Mouse (Mus musculus): ENCODE data around the gene Ppp1r12a. TPM values are rescaled to one million over a fixed set of nuclear protein-coding genes. Genes with fewer than 3 reads are reported as not detected.
A peak's percentile ranks its signal among the peaks of the same experiment; 100 is the strongest.

The Ppp1r12a gene
- polyA plus RNA-seq, 1 experiment from 2014 or later = 64.9 TPM

DNA sequence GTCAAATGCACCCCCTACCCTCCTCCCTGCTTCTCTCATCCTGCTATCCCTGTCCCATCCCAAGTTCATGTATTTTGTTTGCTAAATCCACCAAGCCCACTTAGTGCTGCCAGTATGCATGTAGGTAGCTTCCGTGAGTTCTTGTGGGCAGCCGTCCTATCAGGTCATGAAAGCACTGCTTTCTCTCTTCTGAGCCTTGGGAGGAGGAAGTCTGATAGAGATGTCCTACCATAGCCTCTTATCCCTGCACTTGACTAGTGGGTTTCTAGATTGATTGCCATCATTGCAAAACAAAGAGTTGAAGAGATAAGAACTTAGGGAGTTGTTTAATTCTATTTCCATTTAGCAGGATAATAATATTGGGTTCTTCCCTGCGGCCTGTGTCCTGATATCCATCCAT lies 9.6 kb downstream of the Ppp1r12a start:
- Histone ChIP-seq H3K27me3 (replicated peaks; ENCODE audit: control insufficient read depth, insufficient read depth, low read length) (no peaks in the 10 kb centered on the region), H3K27ac (ENCODE audit: low read depth, low read length) (no peak overlapping the region), H3K9ac (ENCODE audit: low read length) (no peak overlapping the region), H3K4me1 (ENCODE audit: control insufficient read depth, insufficient read depth, low read length) (no peaks in the 10 kb centered on the region), H3K36me3 (ENCODE audit: control insufficient read depth, insufficient read depth, low read length) (no peaks in the 10 kb centered on the region), H3K4me2 (ENCODE audit: low read length) (no peak overlapping the region), H3K9me3 (replicated peaks; ENCODE audit: control insufficient read depth, low read length) (no peaks in the 10 kb centered on the region), H3K4me3 (ENCODE audit: low read depth, low read length) (no peak overlapping the region)
- no peak for DNase-seq (ENCODE audit: low spot score)
- WGBS = 97% methylated on average over 3 of the region's 3 CpGs
- no peak for ATAC-seq

DNA sequence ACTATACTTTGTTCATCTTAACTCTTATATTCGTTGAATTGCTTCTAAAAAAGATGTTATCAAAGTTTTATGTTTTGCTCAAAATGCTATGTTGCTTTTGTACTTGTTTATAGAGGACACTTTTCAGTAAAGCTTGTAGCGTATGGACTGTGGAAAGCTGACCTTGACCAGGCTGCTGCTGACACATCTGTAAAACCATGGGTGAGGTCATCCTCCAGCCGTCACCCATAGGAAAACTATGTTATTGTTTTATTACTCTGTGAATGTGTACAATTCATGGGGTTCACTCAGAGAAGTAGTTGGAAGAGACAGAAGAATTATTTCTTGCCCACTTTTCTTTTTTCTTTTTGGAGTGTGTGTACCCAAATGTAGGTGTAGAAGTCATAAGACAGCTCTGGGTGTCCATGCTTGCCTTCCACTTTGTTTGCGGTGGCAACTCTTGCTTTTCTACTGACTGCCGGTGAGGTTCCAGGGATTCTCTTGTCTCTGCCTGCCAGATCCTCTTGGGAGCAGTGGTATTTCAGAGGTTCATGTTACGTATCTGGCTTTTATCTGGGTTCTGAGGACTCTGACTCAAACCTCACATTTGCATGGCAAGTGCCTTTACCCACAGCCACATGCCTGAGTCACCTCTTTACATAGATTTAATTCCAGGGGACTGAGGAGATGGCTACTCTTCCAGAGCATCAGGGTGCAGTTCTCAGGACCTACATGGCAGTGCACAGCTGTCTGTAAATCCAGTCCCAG lies 11.0 kb downstream of the Ppp1r12a start:
- Histone ChIP-seq H3K4me2 (ENCODE audit: low read length) (no peak overlapping the region), H3K9me3 (replicated peaks; ENCODE audit: control insufficient read depth, low read length) (no peaks in the 10 kb centered on the region), H3K4me3 (ENCODE audit: low read depth, low read length) (no peak overlapping the region), H3K36me3 (ENCODE audit: control insufficient read depth, insufficient read depth, low read length) (no peaks in the 10 kb centered on the region), H3K9ac (ENCODE audit: low read length) (no peak overlapping the region), H3K27me3 (replicated peaks; ENCODE audit: control insufficient read depth, insufficient read depth, low read length) (no peaks in the 10 kb centered on the region), H3K27ac (ENCODE audit: low read depth, low read length) (no peak overlapping the region), H3K4me1 (ENCODE audit: control insufficient read depth, insufficient read depth, low read length) (no peaks in the 10 kb centered on the region)
- 88% methylated on average over 6 of the region's 6 CpGs for WGBS
- ATAC-seq (no peak), DNase-seq (ENCODE audit: low spot score) (no peak)

DNA sequence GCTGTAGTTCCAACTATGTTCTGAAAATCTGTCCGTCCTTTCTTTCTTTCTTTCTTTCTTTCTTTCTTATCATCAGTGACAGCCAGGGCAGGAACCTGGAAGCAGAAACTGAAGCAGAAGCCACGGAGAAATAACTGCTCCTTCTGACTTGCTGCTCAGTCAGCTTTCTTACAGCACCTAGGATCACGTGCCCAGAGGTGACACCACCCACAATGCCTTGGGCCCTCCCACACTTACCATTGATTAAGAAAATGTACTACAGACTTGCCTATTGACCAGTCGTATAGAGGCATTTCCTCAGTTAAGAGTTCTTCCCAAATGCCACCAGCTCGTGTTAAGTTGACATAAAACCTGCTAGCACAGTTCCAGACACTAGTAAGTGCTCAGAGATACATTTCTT lies 12.1 kb downstream of the Ppp1r12a start:
- ATAC-seq = no peak
- no peaks in the 10 kb centered on the region for H3K27me3 ChIP-seq (replicated peaks; ENCODE audit: control insufficient read depth, insufficient read depth, low read length)
- no peak overlapping the region for H3K4me3 ChIP-seq (ENCODE audit: low read depth, low read length)
- no peaks in the 10 kb centered on the region for H3K9me3 ChIP-seq (replicated peaks; ENCODE audit: control insufficient read depth, low read length)
- no peak overlapping the region for H3K9ac ChIP-seq (ENCODE audit: low read length)
- WGBS = 82% methylated on average over 5 of the region's 5 CpGs
- no peaks in the 10 kb centered on the region for H3K36me3 ChIP-seq (ENCODE audit: control insufficient read depth, insufficient read depth, low read length)
- no peak overlapping the region for H3K4me2 ChIP-seq (ENCODE audit: low read length)
- H3K27ac ChIP-seq (ENCODE audit: low read depth, low read length) = no peak overlapping the region
- no peak for DNase-seq (ENCODE audit: low spot score)
- H3K4me1 ChIP-seq (ENCODE audit: control insufficient read depth, insufficient read depth, low read length) = no peaks in the 10 kb centered on the region

- H3K27me3 ChIP-seq (replicated peaks; ENCODE audit: control insufficient read depth, insufficient read depth, low read length) = no peaks in the 10 kb centered on the region
- no peaks in the 10 kb centered on the region for H3K4me1 ChIP-seq (ENCODE audit: control insufficient read depth, insufficient read depth, low read length)
- no peaks in the 10 kb centered on the region for H3K36me3 ChIP-seq (ENCODE audit: control insufficient read depth, insufficient read depth, low read length)
- 84% methylated on average over 2 of the region's 2 CpGs for WGBS
- no peak for ATAC-seq
- H3K27ac ChIP-seq (ENCODE audit: low read depth, low read length) = no peak overlapping the region
- no peak overlapping the region for H3K4me2 ChIP-seq (ENCODE audit: low read length)
- no peak overlapping the region for H3K4me3 ChIP-seq (ENCODE audit: low read depth, low read length)
- H3K9me3 ChIP-seq (replicated peaks; ENCODE audit: control insufficient read depth, low read length) = no peaks in the 10 kb centered on the region
- DNase-seq (ENCODE audit: low spot score) = no peak
- no peak overlapping the region for H3K9ac ChIP-seq (ENCODE audit: low read length)
Measured at GRCm38 (mm10) chr10:108175885-108176284, 13.9 kb downstream of the Ppp1r12a start.

- no peaks in the 10 kb centered on the region for H3K4me1 ChIP-seq (ENCODE audit: control insufficient read depth, insufficient read depth, low read length)
- H3K4me2 ChIP-seq (ENCODE audit: low read length) = no peak overlapping the region
- no peak overlapping the region for H3K9ac ChIP-seq (ENCODE audit: low read length)
- no peaks in the 10 kb centered on the region for H3K36me3 ChIP-seq (ENCODE audit: control insufficient read depth, insufficient read depth, low read length)
- H3K27me3 ChIP-seq (replicated peaks; ENCODE audit: control insufficient read depth, insufficient read depth, low read length) = no peaks in the 10 kb centered on the region
- DNase-seq (ENCODE audit: low spot score) = no peak
- H3K27ac ChIP-seq (ENCODE audit: low read depth, low read length) = no peak overlapping the region
- 89% methylated on average over 6 of the region's 6 CpGs for WGBS
- no peaks in the 10 kb centered on the region for H3K9me3 ChIP-seq (replicated peaks; ENCODE audit: control insufficient read depth, low read length)
- H3K4me3 ChIP-seq (ENCODE audit: low read depth, low read length) = no peak overlapping the region
- no peak for ATAC-seq
Measured at GRCm38 (mm10) chr10:108178285-108178848, 16.4 kb downstream of the Ppp1r12a start.

GRCm38 (mm10) chr10:108179404-108179803 lies 17.4 kb downstream of the Ppp1r12a start:
- DNase-seq (ENCODE audit: low spot score) = no peak
- WGBS = 73% methylated on average over 3 of the region's 3 CpGs

GRCm38 (mm10) chr10:108180313-108180712 lies 18.3 kb downstream of the Ppp1r12a start:
- no peak overlapping the region for H3K4me2 ChIP-seq (ENCODE audit: low read length)
- H3K4me3 ChIP-seq (ENCODE audit: low read depth, low read length) = no peak overlapping the region
- WGBS = 76% methylated on average over 2 of the region's 2 CpGs
- no peaks in the 10 kb centered on the region for H3K4me1 ChIP-seq (ENCODE audit: control insufficient read depth, insufficient read depth, low read length)
- no peaks in the 10 kb centered on the region for H3K9me3 ChIP-seq (replicated peaks; ENCODE audit: control insufficient read depth, low read length)
- H3K9ac ChIP-seq (ENCODE audit: low read length) = no peak overlapping the region
- ATAC-seq (peak; percentile 74; the same call in 1 of the 2 replicates), DNase-seq (ENCODE audit: low spot score) (peak; percentile 37)
- H3K27me3 ChIP-seq (replicated peaks; ENCODE audit: control insufficient read depth, insufficient read depth, low read length) = no peaks in the 10 kb centered on the region
- no peaks in the 10 kb centered on the region for H3K36me3 ChIP-seq (ENCODE audit: control insufficient read depth, insufficient read depth, low read length)
- H3K27ac ChIP-seq (ENCODE audit: low read depth, low read length) = no peak overlapping the region

More at GRCm38 (mm10) chr10:108179404-108179803, 17.4 kb downstream of the Ppp1r12a start:
- Histone ChIP-seq H3K4me2 (ENCODE audit: low read length) (no peak overlapping the region), H3K27ac (ENCODE audit: low read depth, low read length) (no peak overlapping the region), H3K4me3 (ENCODE audit: low read depth, low read length) (no peak overlapping the region), H3K9ac (ENCODE audit: low read length) (no peak overlapping the region), H3K4me1 (ENCODE audit: control insufficient read depth, insufficient read depth, low read length) (no peaks in the 10 kb centered on the region), H3K9me3 (replicated peaks; ENCODE audit: control insufficient read depth, low read length) (no peaks in the 10 kb centered on the region), H3K27me3 (replicated peaks; ENCODE audit: control insufficient read depth, insufficient read depth, low read length) (no peaks in the 10 kb centered on the region), H3K36me3 (ENCODE audit: control insufficient read depth, insufficient read depth, low read length) (no peaks in the 10 kb centered on the region)
- no peak for ATAC-seq

DNA sequence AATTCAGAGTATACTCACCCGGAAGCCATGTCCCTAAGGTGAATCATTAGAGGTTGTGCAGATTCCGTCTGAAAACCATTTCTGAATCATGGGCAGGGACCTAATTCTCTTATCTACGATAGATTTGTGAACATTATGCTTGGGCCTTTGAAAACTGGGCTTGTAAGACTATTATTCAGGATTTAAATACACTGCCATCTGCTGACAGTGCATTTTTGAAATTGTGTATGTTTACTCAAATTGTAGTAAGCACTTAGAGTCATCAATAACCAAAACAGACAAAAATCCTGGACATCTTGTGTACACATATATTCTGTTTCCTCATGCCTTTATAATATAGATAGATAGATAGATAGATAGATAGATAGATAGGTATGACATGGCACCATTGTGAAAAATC lies 19.9 kb downstream of the Ppp1r12a start:
- H3K9ac ChIP-seq (ENCODE audit: low read length) = no peak overlapping the region
- no peak for ATAC-seq
- H3K27me3 ChIP-seq (replicated peaks; ENCODE audit: control insufficient read depth, insufficient read depth, low read length) = no peaks in the 10 kb centered on the region
- H3K36me3 ChIP-seq (ENCODE audit: control insufficient read depth, insufficient read depth, low read length) = no peaks in the 10 kb centered on the region
- no peak overlapping the region for H3K4me3 ChIP-seq (ENCODE audit: low read depth, low read length)
- H3K4me2 ChIP-seq (ENCODE audit: low read length) = no peak overlapping the region
- 87% methylated on average over 3 of the region's 3 CpGs for WGBS
- no peaks in the 10 kb centered on the region for H3K9me3 ChIP-seq (replicated peaks; ENCODE audit: control insufficient read depth, low read length)
- H3K4me1 ChIP-seq (ENCODE audit: control insufficient read depth, insufficient read depth, low read length) = no peaks in the 10 kb centered on the region
- H3K27ac ChIP-seq (ENCODE audit: low read depth, low read length) = no peak overlapping the region
- DNase-seq (ENCODE audit: low spot score) = no peak

GRCm38 (mm10) chr10:108182386-108182785 lies 20.4 kb downstream of the Ppp1r12a start:
- Histone ChIP-seq H3K9ac (ENCODE audit: low read length) (no peak overlapping the region), H3K4me3 (ENCODE audit: low read depth, low read length) (no peak overlapping the region), H3K27ac (ENCODE audit: low read depth, low read length) (no peak overlapping the region), H3K9me3 (replicated peaks; ENCODE audit: control insufficient read depth, low read length) (no peaks in the 10 kb centered on the region), H3K27me3 (replicated peaks; ENCODE audit: control insufficient read depth, insufficient read depth, low read length) (no peaks in the 10 kb centered on the region), H3K4me2 (ENCODE audit: low read length) (no peak overlapping the region), H3K36me3 (ENCODE audit: control insufficient read depth, insufficient read depth, low read length) (no peaks in the 10 kb centered on the region), H3K4me1 (ENCODE audit: control insufficient read depth, insufficient read depth, low read length) (no peaks in the 10 kb centered on the region)
- 69% methylated on average over 4 of the region's 4 CpGs for WGBS
- ATAC-seq (no peak), DNase-seq (ENCODE audit: low spot score) (no peak)
